Mouse (Mus musculus) CH12F3 (cell line): Measurements from ENCODE around the gene Prkag2.
"Not testable (repeated sequence)": the region's sequence is repeated elsewhere in the genome, so short reads cannot be mapped to it uniquely, and the experiment has no call there.

Experiments
- in situ Hi-C: fragments of 300-500 bp; cut with MboI; formaldehyde crosslinking; loops from 2 replicates; pipeline ENCODE4 v1.14.3; 2020; ENCODE audit warnings: low sequenced_read_pairs

Prkag2 gene

GRCm38 (mm10) chr5:24834491-24834890 lies 266.0 kb downstream of the Prkag2 start:
- in situ Hi-C loops, result no loop called here

GRCm38 (mm10) chr5:24831912-24832311 lies 268.5 kb downstream of the Prkag2 start:
- in situ Hi-C loops, result no loop called here

- in situ Hi-C loops, result no loop called here
These were observed 272.0 kb downstream of the Prkag2 start for GRCm38 (mm10) chr5:24828446-24828845.

- in situ Hi-C loops, result no loop called here
These were observed 273.3 kb downstream of the Prkag2 start for GRCm38 (mm10) chr5:24827173-24827572.

- in situ Hi-C loops, result no loop called here
These were observed 274.2 kb downstream of the Prkag2 start for GRCm38 (mm10) chr5:24826056-24826770.

GRCm38 (mm10) chr5:24825365-24826055 lies 274.9 kb downstream of the Prkag2 start:
- in situ Hi-C loops, result no loop called here

GRCm38 (mm10) chr5:24823864-24824405 lies 276.5 kb downstream of the Prkag2 start:
- in situ Hi-C loops, result no loop called here

GRCm38 (mm10) chr5:24822781-24823180 lies 277.7 kb downstream of the Prkag2 start:
- in situ Hi-C loops, result no loop called here

GRCm38 (mm10) chr5:24822231-24822630 lies 278.2 kb downstream of the Prkag2 start:
- in situ Hi-C loops, result not testable (repeated sequence)

GRCm38 (mm10) chr5:24821403-24821841 lies 279.0 kb downstream of the Prkag2 start:
- in situ Hi-C loops, result no loop called here

GRCm38 (mm10) chr5:24820627-24821026 lies 279.8 kb downstream of the Prkag2 start:
- in situ Hi-C loops, result no loop called here

GRCm38 (mm10) chr5:24817191-24817590 lies 283.3 kb downstream of the Prkag2 start:
- in situ Hi-C loops, result no loop called here

GRCm38 (mm10) chr5:24813946-24814345 lies 286.5 kb downstream of the Prkag2 start:
- in situ Hi-C loops, result no loop called here

- in situ Hi-C loops, result no loop called here
These were observed 287.4 kb downstream of the Prkag2 start for GRCm38 (mm10) chr5:24813005-24813404.
